Mouse (Mus musculus) CD4-positive, CD25-positive, alpha-beta regulatory T cell, adult 4 months (primary cell): ENCODE results near the gene Txnrd2. TPM values are rescaled to one million over a fixed set of nuclear protein-coding genes. Genes with fewer than 3 reads are reported as not detected.

Experiments
- ATAC-seq: one replicate; pipeline ENCODE4 v1.8.0; 2017
- polyA plus RNA-seq, 2 experiments: library from polyadenylated mRNA; unstranded; fragments of 100-300 nt; shearing (Covaris generic); gene quantifications; one replicate each; pipeline ENCODE4 v1.2.1; 2017

Gene Txnrd2
- polyA plus RNA-seq, 2 experiments from 2014 or later: 21.7 to 26.7 TPM

DNA sequence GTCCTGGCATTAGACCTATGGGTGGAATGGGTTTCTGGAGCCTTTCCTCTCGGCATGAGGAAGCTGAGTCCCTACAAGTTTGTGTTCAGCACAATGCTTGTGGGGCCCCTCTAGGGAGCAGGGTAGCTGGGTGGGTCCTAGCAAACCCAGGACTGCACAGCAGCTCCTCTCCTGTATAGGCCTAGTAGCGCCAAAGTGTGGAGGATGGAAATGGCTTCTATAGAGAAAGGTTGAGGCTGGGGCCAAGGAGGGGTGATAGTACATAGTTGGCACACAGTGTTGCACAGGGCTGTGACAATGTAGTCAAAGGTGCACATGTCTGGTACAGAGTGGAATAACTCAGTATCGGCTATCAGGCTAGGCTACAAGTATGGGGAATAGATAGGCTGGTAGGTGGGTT is 32.1 kb upstream of the Txnrd2 start:
- no peak for ATAC-seq

DNA sequence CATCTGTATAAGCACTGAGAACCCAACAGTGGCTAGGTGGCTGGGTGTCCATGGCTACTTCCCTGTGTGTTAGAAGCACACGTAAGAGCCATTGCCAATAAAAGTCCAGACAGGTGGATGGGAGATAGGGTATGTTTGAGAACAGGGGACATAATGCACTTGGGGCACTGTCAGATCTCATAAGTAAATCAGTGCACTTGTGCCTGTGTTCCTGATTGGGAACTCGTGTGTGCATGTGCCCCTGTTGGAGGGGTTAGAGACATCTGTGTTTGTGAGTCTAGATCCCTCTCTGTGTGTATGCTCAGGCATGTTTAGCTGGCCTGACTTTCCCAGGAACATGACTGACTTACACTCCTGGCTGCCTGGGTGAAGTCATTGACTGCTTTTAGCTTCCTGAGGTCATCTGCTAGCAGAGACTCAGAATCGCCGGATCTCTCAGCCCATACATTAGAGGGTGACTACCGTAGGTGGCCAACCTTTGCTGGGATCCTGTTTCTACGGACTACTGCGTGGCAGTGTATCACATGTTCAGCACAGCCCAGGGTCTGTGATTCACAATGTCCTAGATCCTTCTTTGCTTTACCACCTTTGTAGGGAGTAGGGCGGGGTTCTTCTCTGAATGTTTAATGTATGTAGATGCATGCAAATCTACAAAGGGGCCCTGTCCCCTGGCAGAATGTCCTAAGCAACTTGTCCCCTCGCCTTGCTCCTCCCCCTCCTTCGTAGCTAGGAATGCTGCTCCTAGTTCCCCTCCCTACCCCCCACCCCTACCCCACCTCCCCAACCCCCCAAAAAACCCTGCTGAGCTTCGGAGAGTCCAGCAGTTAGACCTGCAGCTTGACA is 31.2 kb upstream of the Txnrd2 start:
- no peak for ATAC-seq

DNA sequence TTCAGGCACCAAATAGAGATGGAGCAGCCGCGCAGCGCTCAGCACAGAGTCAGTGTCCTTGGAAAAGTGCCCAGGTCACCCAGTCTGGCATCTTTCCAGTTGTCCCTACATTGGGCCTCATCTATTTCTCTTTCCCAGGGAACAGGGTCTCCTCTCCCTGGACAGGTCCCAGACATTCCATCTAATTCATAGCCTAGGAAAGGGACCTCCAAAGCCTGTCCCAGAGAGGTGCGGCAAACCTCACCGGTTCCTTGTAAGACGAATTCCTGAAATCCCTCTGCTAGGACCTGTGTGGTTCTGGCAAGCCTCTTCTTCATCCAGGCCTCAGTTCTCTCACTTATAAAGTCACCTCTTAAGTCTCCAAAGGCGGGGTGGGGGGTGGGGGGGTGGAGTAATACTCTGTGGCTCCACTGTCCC is 30.6 kb upstream of the Txnrd2 start:
- no peak for ATAC-seq

- no peak for ATAC-seq
Measured at GRCm38 (mm10) chr16:18396201-18396600, 30.0 kb upstream of the Txnrd2 start.

- no peak for ATAC-seq
Measured at GRCm38 (mm10) chr16:18396791-18397621, 29.2 kb upstream of the Txnrd2 start.

- ATAC-seq: no peak
Measured at GRCm38 (mm10) chr16:18400028-18400427, 26.2 kb upstream of the Txnrd2 start.

DNA sequence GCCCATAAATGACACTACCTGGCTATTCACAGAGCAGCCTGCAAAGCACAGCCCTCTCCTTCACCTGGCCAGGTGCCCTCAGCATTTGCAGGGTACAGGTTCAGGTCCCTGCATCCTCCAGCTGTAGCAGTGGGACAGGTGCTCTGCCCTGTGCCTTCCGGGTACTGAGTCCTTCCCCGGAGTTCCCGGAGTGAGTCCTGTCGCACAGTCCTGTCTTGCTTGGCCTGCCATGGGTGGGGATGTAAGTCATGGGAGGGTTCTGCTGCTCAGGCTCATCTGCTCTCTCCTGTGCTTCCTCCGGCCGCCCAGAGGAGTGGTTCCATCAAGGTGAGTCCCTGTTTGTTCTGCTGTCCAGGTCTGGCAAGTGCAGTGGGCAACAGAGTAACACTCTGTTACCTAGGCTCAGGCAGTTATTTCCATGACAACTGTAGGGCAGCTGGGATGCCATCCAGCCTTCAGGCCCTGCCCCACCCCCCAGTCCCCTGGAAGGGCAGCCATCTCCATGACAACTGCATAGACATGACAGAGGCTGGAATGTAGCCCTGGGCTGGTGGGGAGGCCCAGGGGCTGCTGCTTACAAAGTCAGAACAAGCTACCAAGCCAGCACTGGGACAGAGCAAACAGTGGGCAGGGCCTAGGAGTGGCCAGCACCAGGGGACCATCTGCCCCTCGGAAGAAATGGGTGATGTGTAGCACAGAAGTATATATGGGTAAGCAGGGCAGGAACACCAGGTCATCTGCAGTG is 25.5 kb upstream of the Txnrd2 start:
- ATAC-seq: no peak

DNA sequence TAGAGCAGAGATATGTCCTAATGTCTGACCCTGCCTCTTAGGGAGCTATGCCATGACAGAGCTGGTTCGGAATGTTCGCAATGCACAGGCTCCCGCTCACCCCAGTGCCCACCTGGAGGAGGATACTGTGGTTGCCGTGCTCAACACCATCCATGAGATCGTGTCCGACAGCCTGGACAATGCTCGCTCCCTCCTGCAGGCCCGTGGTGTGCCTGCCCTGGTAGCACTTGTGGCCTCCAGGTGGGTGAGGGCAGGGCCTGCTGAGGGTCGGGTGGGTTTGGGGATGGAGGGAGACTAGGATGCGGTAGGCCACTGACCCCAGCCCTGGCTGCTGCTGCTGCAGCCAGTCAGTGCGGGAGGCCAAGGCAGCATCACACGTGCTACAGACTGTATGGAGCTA is 22.9 kb upstream of the Txnrd2 start:
- no peak for ATAC-seq

DNA sequence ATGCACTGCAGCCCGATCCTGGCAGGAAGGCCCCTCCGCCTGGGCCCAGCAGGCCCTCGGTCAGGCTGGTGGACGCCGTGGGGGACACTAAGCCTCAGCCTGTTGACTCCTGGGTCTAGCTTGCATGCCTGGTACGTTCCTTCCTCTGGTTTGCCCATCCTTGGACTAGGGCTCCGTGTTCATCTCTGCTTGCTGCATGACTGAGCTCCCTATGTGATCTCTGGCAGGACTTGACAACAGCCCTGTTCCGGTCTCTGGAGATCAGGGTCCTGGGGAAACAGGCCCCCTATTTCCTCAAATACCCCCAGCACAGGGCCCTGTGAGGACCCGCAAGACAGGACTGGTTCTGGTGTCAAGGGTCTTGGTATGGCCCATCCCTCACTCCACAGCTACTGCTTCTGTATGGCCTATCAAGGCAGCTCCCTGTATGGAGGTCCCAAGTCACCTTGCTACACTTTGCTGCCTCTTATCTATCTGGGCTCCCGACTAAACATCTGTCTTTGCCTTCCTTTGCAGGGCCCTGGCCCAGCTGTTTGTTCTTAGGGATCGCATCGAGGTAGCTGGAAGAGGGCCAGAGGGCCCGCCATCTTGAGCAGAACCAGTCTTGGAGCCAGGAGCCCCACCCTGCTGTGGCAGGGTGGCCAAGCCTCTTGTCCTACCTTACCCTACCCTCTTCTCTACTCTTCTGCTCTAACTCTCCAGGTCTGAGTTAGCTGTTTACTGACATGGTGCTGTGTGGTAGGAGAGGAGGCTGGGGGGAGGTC is 20.9 kb upstream of the Txnrd2 start:
- ATAC-seq: no peak

- no peak for ATAC-seq
Measured at GRCm38 (mm10) chr16:18405876-18406275, 20.3 kb upstream of the Txnrd2 start.

DNA sequence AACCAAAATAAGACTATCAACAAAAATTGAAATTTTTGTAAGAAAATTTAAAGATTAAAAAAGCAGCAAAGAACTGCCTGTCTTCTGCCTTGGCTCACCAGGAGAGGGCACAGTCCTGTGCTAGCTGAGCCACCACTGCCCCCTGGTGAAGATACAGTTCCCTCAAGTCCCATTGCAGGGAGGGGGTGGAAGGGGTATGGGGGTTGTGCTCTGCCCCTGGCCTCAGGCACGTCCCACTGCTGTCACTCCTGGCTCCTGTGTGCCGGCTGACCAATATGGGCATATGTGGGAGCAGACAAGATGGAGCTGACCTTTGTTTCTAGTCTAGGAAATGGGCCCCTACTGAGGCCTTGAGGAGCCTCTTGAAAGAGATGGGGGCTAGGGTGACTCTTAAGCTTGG is 19.9 kb upstream of the Txnrd2 start:
- peak; percentile 41 for ATAC-seq

DNA sequence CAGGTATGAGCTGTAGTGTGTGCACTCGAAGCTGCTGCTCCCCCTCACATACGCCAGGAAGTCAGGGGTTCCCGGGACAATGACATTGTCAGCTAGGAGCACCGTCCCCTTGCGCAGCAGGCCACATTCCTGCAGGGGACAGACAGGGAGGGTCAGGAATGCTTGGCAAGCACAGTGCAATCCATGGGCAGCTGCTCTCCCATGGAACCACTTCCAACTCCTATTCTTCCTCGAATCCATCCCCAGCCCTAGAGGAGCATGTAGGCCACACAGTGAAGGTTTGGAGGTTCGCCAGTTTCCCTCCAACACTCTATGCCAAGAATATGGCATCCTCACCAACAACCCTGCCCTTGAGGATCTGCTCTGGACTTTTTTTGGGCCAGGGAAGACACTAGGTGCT is 18.3 kb upstream of the Txnrd2 start:
- no peak for ATAC-seq

DNA sequence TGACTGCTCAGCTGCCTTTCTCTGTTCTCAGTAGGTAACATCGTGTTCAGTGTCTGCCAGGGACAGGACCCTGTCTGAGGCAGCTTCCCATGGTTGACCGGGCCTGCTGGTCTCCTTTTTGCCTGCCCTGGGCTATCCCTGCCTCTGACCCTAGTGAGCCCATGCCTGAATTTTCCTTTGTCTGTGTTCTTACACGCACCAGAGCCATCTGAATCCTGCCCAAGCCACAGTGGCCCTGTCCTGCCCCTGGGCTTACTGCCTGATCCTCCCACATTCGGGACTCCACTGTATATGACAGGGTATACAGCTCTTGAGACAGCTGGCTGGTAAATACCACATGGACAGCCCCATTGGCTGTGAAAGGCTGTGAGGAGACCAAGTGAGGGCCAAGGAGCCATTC is 16.4 kb upstream of the Txnrd2 start:
- no peak for ATAC-seq

DNA sequence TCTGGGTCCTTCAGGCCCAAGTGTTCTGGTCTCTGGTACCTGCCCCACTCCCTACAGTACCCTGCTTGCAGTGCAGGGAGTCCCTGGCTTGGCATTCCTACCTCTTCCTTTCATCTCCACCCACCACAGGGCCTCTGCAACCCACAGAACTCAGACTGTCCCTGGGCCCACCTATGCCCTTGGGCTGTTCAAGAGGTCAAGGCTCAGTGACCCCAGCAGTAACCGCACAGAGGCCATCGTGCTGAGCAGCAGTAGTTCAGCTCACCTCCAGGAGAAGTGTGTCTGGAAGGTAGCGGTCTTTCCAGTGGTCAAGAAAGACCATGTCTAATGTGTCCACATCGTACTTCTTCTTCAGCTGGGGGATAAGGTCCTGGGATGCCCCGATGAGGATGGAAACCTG is 15.8 kb upstream of the Txnrd2 start:
- ATAC-seq: no peak

DNA sequence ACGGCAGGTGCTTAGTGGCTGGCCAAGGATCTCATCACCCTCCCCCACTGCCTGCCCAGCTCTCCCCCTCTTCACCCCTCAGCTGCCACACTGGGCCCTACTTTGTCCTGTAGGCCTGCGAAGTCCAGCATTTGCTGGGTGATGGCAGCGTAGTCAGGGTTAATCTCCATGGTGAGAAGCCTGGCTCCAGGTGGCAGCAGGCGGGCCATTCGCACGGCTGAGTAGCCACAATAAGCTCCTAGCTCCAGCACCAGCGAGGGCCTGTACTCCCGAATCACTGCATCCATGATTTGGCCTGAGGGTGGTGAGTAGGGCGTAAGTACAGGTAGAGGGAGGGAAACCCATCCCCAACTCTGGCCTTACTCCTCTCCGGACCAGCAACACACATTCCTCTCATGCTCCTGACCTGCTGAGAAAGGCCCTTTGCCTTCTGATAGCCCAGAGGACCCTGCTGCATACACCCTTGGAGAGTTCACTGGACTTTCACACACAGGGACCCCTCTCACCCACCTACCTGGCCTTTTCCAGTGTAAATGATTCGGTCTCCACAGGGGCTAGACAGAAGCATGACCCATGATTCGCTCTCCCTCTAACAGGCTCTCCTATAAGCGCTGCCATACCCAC is 15.0 kb upstream of the Txnrd2 start:
- ATAC-seq: no peak

DNA sequence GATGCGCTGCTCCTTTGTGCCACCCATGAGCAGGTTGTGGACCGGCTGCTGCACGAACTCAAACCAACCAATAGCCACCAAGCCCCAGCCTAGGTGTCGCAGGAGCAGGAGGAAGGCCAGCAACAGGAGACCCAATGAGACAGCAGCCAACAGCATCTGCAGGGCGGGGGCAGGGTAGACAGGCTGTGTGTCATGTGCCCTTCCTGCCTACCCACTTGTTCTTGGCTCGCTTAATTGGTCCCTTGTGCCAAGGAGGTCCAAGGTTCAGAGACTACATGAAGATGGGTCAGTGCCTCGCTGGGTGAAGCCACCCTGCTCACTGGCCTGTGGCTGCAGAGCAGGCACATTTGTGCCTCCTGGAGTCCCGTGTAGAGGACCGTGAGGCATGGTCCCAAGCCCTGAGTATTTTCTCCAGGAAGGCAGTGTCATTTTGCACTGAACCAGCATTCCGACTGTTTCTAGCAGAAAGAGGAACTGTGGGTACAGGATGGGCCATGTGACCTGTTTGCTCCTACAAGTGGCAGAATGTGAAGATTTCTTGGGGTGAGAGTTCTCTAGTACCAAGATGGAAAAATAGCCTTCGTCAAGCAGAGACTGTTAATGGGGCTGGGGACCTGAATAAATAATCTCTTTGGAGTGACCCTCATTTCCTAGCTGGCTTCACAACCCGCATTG is 14.2 kb upstream of the Txnrd2 start:
- ATAC-seq: no peak

GRCm38 (mm10) chr16:18413032-18413816 is 13.0 kb upstream of the Txnrd2 start:
- no peak for ATAC-seq

DNA sequence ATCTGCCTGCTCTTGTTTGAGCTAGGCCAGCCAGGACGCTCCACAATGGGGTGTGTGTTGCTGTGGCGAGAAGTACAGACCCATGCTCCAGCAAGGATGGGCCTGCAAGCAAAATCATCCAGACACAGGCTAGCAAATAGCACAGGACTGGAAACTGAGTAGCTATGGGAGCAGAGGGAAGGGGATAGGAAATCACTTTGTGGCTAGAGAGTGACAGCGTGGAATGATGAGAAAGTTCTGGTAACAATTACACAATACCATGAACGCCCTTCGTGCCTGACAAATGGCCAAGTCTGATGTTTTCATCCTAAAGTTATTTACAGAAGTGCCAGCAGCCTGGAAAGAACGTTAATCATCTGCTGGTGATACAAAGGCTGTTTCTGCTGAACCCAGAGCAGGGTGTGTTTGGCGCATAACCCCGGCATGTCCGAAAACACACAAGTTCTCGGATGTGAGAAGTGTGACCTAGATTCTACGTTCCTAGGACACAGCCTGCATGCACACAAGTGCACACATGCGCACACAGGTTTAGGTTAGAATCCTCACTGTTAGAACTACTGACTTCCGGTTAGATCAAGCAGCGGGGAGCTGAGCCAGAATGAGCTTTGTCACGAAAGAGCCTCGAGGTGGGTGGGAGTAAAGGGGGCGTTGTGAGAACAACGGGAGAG is 10.0 kb upstream of the Txnrd2 start:
- ATAC-seq: peak; percentile 80

- ATAC-seq: peak; percentile 37
Measured at GRCm38 (mm10) chr16:18416837-18417236, 9.3 kb upstream of the Txnrd2 start.

DNA sequence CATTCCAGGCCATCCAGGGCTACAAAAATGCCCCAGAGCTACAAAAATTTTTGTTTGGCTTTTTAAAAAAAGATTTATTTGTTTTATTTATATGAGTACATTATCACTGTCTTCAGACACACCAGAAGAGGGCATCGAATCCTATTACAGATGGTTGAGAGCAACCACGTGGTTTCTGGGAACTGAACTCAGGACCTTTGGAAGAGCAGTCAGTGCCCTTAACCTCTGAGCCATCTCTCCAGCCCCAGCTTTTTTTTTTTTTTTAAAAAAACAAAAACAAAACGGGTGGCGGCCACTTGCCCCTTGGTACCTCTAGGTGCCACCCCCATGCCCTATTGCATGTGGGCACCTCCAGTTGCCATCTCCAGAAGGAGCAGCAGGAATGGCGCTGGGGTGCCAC is 8.7 kb upstream of the Txnrd2 start:
- ATAC-seq: no peak
